In genomic region chr9:121458466-121458865, GRCm38 (mm10) we compare ENCODE assay signal across 8 mouse cellular contexts. TPM values are rescaled to one million over a fixed set of nuclear protein-coding genes. Genes with fewer than 3 reads are reported as not detected.
A peak's percentile ranks its signal among the peaks of the same experiment; 100 is the strongest.
DNase-seq lines count a peak whose midpoint lies in the region; ATAC-seq and TF ChIP-seq lines count a peak whose summit lies in the region.

No protein-coding gene starts in this region.

- H3K4me2 ChIP-seq in forebrain, postnatal 0 days (ENCODE audit: low read depth) = no peak overlapping the region
- no peak overlapping the region for H3K4me2 ChIP-seq in forebrain, embryonic 13.5 days
- H3K4me2 ChIP-seq in neural tube, embryonic 15.5 days = no peak overlapping the region
- no peak overlapping the region for H3K4me2 ChIP-seq in lung, postnatal 0 days (replicated peaks; ENCODE audit: low read depth, low read length)

- peak; percentile 36; the same call in 1 of the 2 replicates for ATAC-seq in forebrain, postnatal 0 days
- ATAC-seq in forebrain, embryonic 13.5 days = no peak
- no peak for ATAC-seq in neural tube, embryonic 15.5 days (ENCODE audit: low FRiP score)
- ATAC-seq in lung, postnatal 0 days = peak; percentile 49; the same call in 1 of the 2 replicates

- no peak overlapping the region for H3K9ac ChIP-seq in forebrain, postnatal 0 days
- no peak overlapping the region for H3K9ac ChIP-seq in forebrain, embryonic 13.5 days
- no peak overlapping the region for H3K9ac ChIP-seq in neural tube, embryonic 15.5 days (replicated peaks)
- H3K9ac ChIP-seq in lung, postnatal 0 days (replicated peaks; ENCODE audit: low read depth) = no peak overlapping the region

- TF ChIP-seq CTCF in forebrain, postnatal 0 days (IDR thresholded peaks at IDR 0.05; ENCODE audit: low read depth) = peak; percentile 82
- TF ChIP-seq CTCF in bone marrow macrophage, adult 2 months (IDR thresholded peaks at IDR 0.05; ENCODE audit: low read depth, low read length) = peak; percentile 83
- TF ChIP-seq CTCF in lung, postnatal 0 days (IDR thresholded peaks at IDR 0.05) = peak; percentile 85

- H3K36me3 ChIP-seq in forebrain, postnatal 0 days (ENCODE audit: insufficient read depth) = peaks cover 83% of the 10 kb centered on the region
- peaks cover 92% of the 10 kb centered on the region for H3K36me3 ChIP-seq in forebrain, embryonic 13.5 days (ENCODE audit: poor library complexity, severe bottlenecking)
- peaks cover 82% of the 10 kb centered on the region for H3K36me3 ChIP-seq in neural tube, embryonic 15.5 days
- H3K36me3 ChIP-seq in lung, postnatal 0 days (ENCODE audit: insufficient read depth, low read length) = peaks cover 75% of the 10 kb centered on the region

- no peaks in the 10 kb centered on the region for H3K9me3 ChIP-seq in forebrain, postnatal 0 days (ENCODE audit: low read length)
- H3K9me3 ChIP-seq in forebrain, embryonic 13.5 days (replicated peaks) = no peaks in the 10 kb centered on the region
- H3K9me3 ChIP-seq in neural tube, embryonic 15.5 days (replicated peaks) = no peaks in the 10 kb centered on the region
- no peaks in the 10 kb centered on the region for H3K9me3 ChIP-seq in lung, postnatal 0 days (ENCODE audit: low read length)

- no peaks in the 10 kb centered on the region for H3K4me1 ChIP-seq in forebrain, postnatal 0 days (ENCODE audit: insufficient read depth)
- no peaks in the 10 kb centered on the region for H3K4me1 ChIP-seq in forebrain, embryonic 13.5 days
- H3K4me1 ChIP-seq in neural tube, embryonic 15.5 days = no peaks in the 10 kb centered on the region
- no peaks in the 10 kb centered on the region for H3K4me1 ChIP-seq in bone marrow macrophage, adult 2 months (ENCODE audit: control insufficient read depth, insufficient read depth, low read length)
- H3K4me1 ChIP-seq in lung, postnatal 0 days (ENCODE audit: insufficient read depth, low read depth, low read length) = no peaks in the 10 kb centered on the region

- no peaks in the 10 kb centered on the region for H3K27me3 ChIP-seq in forebrain, postnatal 0 days (ENCODE audit: insufficient read depth, low read length)
- H3K27me3 ChIP-seq in forebrain, embryonic 13.5 days = no peaks in the 10 kb centered on the region
- no peaks in the 10 kb centered on the region for H3K27me3 ChIP-seq in neural tube, embryonic 15.5 days (replicated peaks)
- no peaks in the 10 kb centered on the region for H3K27me3 ChIP-seq in lung, postnatal 0 days (replicated peaks; ENCODE audit: insufficient read depth, low read length)

- no peak overlapping the region for H3K27ac ChIP-seq in forebrain, postnatal 0 days (ENCODE audit: low read depth, low read length)
- H3K27ac ChIP-seq in forebrain, embryonic 13.5 days = no peak overlapping the region
- H3K27ac ChIP-seq in neural tube, embryonic 15.5 days (replicated peaks) = no peak overlapping the region
- no peak overlapping the region for H3K27ac ChIP-seq in bone marrow macrophage, adult 2 months (ENCODE audit: insufficient read depth, low read depth, low read length)
- H3K27ac ChIP-seq in lung, postnatal 0 days (ENCODE audit: low read length) = no peak overlapping the region

- TF ChIP-seq EP300 in lung, postnatal 0 days (IDR thresholded peaks at IDR 0.05) = no peak

- TF ChIP-seq POLR2A in bone marrow macrophage, adult 2 months (IDR thresholded peaks at IDR 0.05; ENCODE audit: borderline replicate concordance, low read depth, low read length) = no peak

- H3K4me3 ChIP-seq in forebrain, postnatal 0 days (ENCODE audit: low read depth, low read length) = no peak overlapping the region
- H3K4me3 ChIP-seq in forebrain, embryonic 13.5 days = no peak overlapping the region
- H3K4me3 ChIP-seq in neural tube, embryonic 15.5 days (replicated peaks) = no peak overlapping the region
- H3K4me3 ChIP-seq in bone marrow macrophage, adult 2 months (ENCODE audit: insufficient read depth, low read length) = no peak overlapping the region
- H3K4me3 ChIP-seq in lung, postnatal 0 days (ENCODE audit: low read depth, low read length) = no peak overlapping the region

- peak; percentile 48 for DNase-seq in forebrain, postnatal 0 days
- peak; percentile 46 for DNase-seq in neural tube, embryonic 10.5 days (ENCODE audit: extremely low spot score, low spot score)
- DNase-seq in forelimb bud, embryonic 11.5 days (ENCODE audit: low read depth, low spot score) = peak; percentile 60
- DNase-seq in lung, postnatal 0 days (ENCODE audit: low spot score) = peak; percentile 55
- peak; percentile 33 for DNase-seq in thymus, postnatal 0 days (ENCODE audit: low spot score)

- WGBS in forebrain, postnatal 0 days = 33% methylated on average over 8 of the region's 8 CpGs
- 26% methylated on average over 8 of the region's 8 CpGs for WGBS in forebrain, embryonic 13.5 days
- 28% methylated on average over 8 of the region's 8 CpGs for WGBS in neural tube, embryonic 15.5 days
- 31% methylated on average over 8 of the region's 8 CpGs for WGBS in lung, postnatal 0 days

RNA-seq across cellular contexts. Expression of gene Cck, which starts 37.0 kb away (rescaled TPM):
- 150 and 194 TPM in 2 replicates for total RNA-seq in forebrain, postnatal 0 days (2014; rRNA removed)
- 172 and 174 TPM in 2 replicates for polyA plus RNA-seq in forebrain, postnatal 0 days (2015; fragmentation: Nextera tagmentation; extraction: Ambion mirVana)
- 11.0 and 40.0 TPM in 2 replicates for polyA plus RNA-seq in forebrain, embryonic 13.5 days (2015; fragmentation: Nextera tagmentation; extraction: Ambion mirVana)
- polyA plus RNA-seq in neural tube, embryonic 15.5 days (2015; fragmentation: Nextera tagmentation; extraction: Ambion mirVana) = 102 and 127 TPM in 2 replicates
- not detected in 2 replicates for polyA plus RNA-seq in bone marrow macrophage, adult 2 months (2012; ENCODE audit: insufficient read depth, insufficient read length, missing spikeins)
- 0.23 TPM in 1 of 2 replicates, not detected in the other for polyA plus RNA-seq in lung, postnatal 0 days (2015; fragmentation: Nextera tagmentation; extraction: Ambion mirVana)
- 4.3 and 4.6 TPM in 2 replicates for polyA plus RNA-seq in thymus, postnatal 0 days (2015; fragmentation: Nextera tagmentation; extraction: Ambion mirVana)

Comparison
In these comparisons a context has a peak if more than half of its experiments do, and no peak if none do; other contexts are left out.
1. ATAC-seq: peak in forebrain, postnatal 0 days (single experiment) and lung, postnatal 0 days (single experiment); none in forebrain, embryonic 13.5 days (single experiment) and neural tube, embryonic 15.5 days (single experiment).
2. Peak in every context shown above with its lines, with median percentiles within 50 percentile points of each other: DNase-seq and CTCF ChIP-seq.